Mouse (Mus musculus) heart, postnatal 10 days (tissue): ENCODE data around the gene Sept1. TPM values are rescaled to one million over a fixed set of nuclear protein-coding genes. Genes with fewer than 3 reads are reported as not detected.

Experiments
- DNase-seq, 2 experiments: peaks; one replicate each; pipeline ENCODE4 v3.0.0; 2021
- intact Hi-C: fragments of 180-260 bp; cut with DNase I; formaldehyde crosslinking; loops from one replicate; pipeline ENCODE4 v1.15.1; 2025
- total RNA-seq, 2 experiments: library from RNA; stranded (reverse); gene quantifications; 2 replicates each; pipeline ENCODE4 v1.2.3; 2021

The Sept1 gene
- total RNA-seq, 2 experiments from 2014 or later = 11.5 to 15.5 TPM

DNA sequence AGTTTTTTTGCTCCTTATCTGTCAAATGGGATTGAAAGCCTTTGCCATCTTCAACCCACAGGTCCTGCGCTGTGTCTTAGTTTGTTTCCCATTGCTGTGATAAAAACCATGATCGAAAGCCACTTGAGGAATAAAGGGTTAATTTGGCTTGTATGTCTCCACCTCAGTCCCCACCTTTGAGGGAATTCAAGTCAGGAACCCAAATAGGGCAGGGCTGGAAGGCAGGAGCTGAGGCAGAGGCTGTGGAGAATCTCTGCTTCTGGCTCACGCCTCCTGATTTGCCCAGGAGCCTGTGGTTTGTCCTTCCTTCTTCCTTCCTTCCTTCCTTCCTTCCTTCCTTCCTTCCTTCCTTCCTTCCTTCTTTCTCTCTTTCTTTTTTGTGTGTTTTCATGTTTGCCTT lies 9.8 kb downstream of the Sept1 start:
- intact Hi-C loops = no loop called here
- no peak for DNase-seq

DNA sequence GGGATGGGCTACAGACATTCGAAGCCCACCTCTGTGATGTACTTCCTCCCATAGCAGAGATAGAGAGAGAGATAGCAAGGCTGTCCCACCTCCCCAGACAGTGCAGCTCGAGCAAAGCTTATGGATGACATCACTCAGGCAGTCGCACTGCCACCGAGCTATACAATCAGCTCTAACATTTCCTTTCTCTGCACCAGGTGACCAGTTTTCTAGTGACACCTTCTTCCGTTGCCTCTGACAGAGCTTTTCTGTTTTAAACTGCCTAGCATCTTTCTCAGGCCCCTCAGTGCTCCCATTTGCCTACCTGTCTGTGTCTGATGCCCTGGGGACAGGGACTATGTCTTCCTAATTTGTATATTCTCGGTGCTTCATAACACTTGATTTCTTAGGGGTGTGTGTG lies 12.5 kb downstream of the Sept1 start:
- no peak for DNase-seq
- intact Hi-C loops = no loop called here

DNA sequence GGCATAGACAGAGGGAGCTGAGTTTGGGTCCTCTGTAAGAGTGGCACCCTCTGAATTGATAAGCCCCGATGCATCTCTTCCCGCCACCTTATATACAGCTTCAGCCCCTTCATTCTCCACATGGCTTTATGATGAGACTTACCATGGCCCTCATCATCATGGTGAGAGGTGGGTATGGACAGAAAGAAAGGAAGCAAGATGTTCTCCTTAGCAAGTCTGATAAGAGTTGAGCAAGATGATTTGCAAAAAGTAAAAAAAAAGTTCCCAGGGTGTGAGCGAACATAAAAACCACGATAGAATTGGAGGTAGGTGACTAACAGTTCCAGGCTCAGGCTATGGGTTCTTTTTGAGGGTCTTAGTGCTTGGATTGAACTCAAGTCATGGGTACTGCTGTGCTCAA lies 14.3 kb downstream of the Sept1 start:
- intact Hi-C loops = no loop called here
- DNase-seq = no peak

DNA sequence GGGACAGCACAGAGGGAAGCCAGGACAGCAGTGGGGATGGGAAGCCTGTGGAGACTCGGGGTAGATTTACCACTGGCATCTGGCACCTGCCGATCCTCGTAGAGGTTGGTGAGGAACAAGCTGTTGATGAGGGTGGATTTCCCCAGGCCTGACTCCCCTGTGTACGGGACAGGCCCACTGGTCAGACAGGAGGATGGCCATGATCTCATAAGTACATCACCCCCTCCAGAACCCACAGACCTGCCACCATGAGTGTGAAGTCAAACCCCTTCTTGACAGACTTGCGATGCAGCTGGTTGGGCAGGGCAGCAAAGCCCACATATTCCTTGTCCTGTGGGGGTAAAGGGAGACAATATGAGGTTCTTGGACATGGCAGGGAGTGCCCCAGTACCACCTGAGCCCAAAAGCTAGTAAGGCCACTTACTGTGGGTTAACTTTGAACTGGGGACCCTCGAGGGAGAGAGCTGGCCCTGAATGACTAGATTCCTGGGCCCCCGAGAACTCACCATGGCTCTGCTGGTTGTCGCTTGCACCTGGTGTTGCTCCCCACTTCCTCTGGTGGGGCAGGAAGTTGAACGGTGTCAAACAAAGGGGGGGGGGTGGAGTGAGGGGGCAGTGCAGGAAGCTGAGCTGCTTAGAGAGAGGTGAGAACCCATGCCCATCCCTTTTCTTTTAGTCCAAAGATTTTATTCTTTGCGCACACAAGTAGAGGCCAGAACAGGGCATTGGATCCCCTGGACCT lies 14.9 kb downstream of the Sept1 start:
- intact Hi-C loops = no loop called here
- no peak for DNase-seq

DNA sequence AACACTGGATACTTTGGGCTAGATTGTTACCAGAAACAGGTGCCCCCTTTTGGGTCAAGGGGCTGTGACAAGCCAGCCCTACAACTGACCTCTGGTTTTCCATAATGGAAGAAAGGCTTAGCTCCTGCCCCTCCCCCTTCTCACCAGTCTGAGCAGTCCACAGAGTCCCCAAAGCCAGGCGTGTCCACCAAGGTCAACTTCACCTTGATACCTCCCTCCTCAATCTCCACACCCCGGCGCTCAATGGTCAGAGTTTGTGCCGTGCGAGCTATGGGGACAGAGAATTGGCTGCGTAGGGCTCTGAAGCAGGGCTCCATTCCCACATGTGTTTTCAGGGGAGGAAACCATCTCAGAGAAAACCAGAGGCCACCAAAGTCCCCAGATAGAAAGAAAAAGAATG lies 15.5 kb downstream of the Sept1 start:
- no peak for DNase-seq
- intact Hi-C loops = no loop called here

DNA sequence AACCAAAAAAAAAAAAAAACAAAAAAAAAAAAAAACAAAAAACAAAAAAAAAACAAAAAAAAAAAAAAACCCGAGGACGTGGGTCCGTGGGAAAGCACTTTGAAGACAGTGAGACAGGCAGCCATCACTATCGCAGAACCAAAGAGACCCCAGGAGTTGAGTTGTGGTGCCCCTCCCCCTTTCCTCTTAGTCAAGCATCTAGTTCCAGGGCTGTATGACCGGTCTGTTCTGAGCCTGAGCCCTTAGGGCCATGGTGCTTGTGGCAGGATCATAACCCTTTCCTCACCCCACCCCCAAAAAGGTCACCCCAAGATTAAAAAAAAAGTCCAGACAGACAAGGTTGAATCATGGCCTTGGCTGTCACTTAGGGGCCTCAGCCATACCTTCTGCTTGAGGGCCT lies 16.6 kb downstream of the Sept1 start:
- DNase-seq = no peak
- intact Hi-C loops = no loop called here

DNA sequence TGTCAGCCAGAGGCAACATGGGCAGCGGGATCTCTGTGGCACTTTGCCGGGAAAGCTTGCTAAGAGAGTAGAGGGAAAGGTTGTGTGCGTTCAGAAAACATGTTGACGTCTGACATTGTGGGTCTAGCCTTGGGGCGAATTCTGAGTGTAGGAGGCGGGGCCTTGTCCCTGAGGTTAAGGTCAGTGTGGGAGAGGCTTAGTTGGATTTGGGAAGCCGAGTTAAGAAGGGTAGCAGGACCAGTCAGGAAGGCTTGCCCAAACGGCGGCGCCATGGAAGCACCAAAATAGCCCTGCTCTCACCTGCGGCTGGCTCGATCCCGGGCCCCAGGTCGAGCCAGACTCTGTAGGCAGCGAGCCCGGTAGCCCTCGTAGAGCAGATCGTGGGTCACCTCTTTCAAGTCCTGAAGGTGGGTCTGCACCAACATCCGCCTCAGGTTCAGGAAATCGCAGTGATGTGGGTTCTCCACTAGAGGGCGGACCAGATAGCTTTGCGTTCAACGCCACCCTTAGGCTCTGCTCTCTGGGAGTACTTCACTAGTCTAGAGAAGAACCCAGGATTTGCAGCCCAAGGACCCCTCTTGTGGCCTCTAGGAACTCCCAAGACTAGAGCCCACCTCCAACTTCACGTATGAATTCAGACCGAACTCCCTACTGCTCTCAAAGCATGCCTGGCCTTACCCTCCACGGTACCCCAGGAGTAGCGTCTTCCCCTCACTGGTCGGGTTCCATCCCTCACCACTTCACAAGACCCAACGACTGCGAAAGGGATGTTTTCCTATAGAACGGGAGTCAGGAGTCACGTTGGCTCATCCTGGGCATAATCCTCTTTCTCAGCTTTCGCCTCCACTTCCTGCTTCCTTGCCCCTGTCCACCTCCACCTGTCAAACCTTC lies 17.7 kb downstream of the Sept1 start:
- intact Hi-C loops = loop anchor here (2.0 kb wide), 1 partner anchor 14 kb away; no protein-coding TSS in a partner anchor
- peak; percentile 79 to 84 for DNase-seq

DNA sequence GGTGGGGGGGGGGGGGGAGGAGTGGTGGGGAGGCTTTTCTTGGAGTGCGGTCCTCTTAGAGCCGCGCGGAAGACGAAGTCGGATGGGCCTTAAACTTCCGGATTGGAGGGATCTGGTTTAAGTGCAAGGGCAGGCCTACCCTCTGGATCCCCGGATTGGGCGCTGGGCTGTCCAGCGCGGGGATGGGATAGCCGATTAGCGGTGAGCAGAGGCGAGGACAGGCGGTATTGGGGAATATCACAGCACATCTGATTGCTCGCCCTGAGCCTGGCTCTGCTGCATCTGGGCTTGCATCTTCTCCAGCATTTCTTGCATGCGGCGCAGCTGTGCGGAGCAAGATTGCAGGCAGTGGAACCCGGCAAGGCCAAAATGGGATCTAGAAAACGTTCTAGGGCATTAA lies 18.4 kb downstream of the Sept1 start:
- intact Hi-C loops = loop anchor here (2.0 kb wide), 1 partner anchor 14 kb away; no protein-coding TSS in a partner anchor
- DNase-seq = no peak

DNA sequence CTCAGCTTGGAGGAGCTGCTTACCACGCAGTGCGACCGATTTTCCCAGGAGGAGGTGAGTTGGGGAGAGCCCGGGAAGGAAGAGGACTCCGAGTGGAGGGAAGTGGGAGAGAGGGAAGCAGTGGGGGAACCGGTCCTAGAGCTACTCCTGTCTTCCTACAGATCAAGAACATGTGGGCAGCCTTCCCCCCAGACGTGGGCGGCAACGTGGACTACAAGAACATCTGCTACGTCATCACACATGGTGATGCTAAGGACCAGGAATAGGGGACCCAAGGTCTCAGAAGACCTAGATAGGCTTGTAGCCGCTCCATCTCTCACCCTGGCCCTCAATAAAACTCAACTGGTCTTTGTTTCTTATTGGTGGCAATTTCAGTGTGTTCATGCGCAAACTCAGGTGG lies 19.0 kb downstream of the Sept1 start:
- intact Hi-C loops = loop anchor here (2.0 kb wide), 1 partner anchor 15 kb away; no protein-coding TSS in a partner anchor
- no peak for DNase-seq

DNA sequence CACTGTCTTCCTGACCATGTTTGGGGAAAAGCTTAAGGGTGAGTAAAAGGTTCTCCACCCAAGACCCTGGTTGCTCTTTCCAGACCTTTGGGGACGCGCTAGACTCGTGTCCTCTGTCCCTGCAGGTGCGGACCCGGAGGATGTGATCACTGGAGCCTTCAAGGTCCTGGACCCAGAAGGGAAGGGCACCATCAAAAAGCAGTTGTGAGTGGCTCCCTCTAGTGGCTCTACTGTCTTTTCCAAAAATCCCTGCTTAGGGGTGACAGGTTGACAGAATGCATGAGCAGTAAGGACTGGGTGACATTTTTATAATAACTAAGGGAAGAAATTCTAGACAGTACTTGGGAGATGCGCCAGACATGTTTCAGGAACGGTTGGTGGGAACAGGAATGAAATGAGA lies 19.4 kb downstream of the Sept1 start:
- peak in 1 of 2 experiments; percentile 66 for DNase-seq
- intact Hi-C loops = no loop called here

DNA sequence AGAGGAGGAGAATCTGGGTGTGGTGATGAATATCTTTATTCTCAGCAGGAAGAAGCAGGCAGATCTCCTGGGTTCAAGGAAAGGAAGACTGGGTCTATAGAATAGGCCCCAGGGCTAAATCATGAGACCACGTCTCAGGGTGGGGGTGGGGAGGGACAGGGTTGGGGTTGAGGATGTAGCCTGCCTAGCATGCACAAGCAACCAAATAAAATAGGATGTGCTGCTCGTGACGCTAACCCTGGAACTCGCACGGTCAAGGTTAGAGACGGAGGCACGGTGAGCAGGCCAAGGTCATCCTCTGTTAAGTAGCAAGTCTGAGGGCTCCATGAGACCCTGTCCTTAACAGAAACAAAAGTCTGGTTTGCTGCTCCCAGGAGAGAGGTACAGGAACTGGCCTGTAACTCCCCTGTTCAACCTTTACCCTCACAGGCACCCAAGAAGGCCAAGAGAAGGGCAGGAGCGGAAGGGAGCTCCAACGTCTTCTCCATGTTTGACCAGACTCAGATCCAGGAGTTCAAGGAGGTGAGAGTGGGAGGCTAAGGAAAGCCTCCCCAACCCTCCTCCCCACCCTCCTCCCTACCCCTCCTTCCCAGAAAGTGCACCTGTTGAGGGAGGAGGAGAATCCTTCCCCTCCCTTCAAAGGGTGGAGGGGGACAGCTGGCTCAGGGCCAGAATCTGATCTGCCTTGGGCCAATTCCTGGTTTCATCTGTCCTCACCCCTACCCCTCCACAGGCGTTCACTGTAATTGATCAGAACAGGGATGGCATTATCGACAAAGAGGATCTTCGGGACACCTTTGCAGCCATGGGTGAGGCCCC lies 20.3 kb downstream of the Sept1 start:
- DNase-seq = no peak
- intact Hi-C loops = no loop called here

DNA sequence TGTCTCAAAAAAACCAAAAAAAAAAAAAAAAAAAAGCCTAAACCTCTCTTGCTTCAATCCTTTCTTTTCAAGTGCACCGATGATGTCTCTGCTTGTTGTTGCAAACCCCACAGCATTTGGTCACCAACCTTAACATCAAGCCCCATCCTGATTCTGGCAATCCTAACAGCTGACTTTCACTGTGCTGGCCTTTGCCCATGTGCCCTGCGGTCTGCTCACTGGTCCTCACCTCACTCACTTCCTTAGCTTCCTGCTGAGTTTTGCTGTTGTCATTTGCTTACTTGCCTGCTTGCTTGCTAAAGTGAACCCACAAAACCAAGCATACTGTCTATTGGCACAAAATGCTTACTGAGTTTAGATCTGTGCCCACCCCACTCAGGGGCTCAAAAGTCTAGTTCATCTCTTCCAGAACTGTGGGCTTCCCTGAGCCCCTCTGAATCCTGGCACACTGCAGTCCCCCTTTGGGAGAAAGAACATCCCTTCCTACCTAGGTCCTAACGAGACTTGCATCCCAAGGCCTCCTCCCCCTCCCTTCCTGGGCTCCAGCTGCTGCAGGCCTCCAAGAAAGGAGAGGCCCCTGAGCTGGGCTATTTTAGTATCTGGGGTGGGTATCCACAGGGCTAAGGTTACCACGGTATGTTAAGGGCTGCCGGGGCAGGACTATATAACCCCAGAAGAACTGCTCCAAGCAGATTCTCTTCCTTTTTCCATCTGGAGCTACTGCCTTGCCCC lies 21.8 kb downstream of the Sept1 start:
- no peak for DNase-seq
- intact Hi-C loops = no loop called here

DNA sequence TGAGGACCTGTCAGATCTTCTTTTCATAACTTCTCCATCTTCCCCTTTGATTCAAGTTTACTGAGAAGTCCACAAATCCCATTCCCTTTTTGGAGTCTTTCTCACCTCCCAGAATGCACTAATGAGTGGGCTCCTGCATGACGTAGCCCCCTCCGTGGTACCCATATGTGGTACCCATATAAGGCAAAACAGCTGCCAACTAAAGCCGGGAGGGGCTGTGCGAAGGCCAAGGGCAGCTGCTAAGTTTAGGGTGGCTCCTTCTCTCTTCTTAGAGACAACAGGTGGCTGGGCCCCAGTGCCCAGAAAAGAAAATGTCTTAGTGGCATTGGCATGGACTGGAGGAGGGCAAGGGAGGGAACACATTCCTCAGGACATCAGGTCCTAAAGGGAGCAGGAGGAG lies 22.7 kb downstream of the Sept1 start:
- no peak for DNase-seq
- intact Hi-C loops = no loop called here

DNA sequence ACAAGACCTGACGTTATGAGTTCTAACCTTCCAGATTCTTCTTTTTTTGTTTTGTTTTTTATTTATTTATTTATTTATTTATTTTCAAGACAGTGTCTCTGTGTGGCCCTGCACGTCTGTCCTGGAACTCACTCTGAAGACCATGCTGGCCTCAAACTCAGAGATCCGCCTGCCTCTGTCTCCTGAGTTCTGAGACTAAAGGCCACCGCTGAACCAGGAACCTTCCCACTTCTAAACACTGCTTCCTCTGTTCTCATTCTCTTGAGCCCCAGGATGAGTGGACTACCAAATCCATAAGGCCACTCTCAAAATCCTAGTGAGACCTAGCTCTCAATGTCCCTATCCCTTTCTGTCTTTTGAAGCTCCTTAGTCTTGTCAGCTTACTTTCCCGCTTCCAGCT lies 23.1 kb downstream of the Sept1 start:
- no peak for DNase-seq
- intact Hi-C loops = no loop called here

DNA sequence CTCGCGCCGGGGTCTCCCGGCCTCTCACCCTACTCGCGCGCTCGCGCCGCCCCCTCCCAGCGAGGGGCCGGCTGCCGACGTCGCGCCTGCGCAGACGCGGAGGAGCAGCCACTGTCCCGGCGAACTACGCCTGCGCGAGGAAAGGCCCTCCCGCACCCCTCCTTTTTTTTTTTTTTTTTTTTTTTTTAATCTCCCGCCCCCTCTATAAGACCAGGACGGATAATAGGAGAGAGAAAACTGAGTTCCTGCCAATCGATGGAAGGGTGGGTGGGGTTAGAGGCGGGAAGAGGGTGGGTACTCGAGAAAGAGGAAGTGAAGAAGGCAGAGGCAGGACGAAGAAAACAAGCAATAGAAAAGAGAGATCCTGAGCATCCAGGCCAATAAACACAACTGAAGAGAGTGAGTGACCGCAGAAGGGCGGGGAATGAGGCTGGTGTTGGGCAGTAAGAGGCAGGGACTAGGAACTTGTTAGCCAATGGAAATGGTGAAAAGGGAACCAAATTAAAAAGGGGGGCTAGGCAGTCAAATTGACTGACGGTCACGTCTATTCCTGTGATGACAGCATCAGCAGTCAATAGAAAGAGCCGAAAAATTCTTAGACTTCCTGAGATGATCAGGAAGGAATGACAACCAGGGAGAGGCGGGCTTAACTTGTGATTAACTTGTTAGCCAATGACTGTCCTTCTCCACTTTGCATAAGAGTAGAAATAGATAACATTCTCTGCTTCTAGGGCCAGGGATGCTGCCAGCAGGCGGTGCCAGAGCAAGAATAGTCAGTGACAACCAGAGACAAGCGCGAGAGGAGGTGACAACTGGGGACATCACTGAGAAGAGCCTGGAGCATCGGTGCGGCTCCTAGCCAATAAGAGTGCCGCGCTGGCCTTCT lies 24.1 kb downstream of the Sept1 start, which contains the start of gene Mylpf:
Mylpf (plus strand) TSS at position 338 of the 886 bp plus-strand sequence.
- peak; percentile 95 for DNase-seq
- intact Hi-C loops = no loop called here

DNA sequence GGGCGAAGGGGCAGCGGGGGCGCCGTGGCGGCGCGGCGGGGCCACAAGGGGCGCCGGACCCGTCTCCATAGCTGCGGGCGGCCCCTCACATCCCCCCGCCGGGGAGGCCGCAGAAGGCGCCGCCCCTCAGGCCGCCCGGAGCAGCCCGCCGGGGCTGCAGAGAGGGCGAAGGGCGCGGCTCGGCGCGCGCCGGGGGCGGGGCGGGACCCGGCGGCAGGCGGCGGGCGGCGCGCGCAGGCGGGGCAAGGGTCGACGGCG lies 24.7 kb downstream of the Sept1 start, which contains the start of gene Tbc1d10b:
Tbc1d10b (minus strand) TSS at position 174 of the 258 bp plus-strand sequence.
- intact Hi-C loops = no loop called here
- no peak for DNase-seq

DNA sequence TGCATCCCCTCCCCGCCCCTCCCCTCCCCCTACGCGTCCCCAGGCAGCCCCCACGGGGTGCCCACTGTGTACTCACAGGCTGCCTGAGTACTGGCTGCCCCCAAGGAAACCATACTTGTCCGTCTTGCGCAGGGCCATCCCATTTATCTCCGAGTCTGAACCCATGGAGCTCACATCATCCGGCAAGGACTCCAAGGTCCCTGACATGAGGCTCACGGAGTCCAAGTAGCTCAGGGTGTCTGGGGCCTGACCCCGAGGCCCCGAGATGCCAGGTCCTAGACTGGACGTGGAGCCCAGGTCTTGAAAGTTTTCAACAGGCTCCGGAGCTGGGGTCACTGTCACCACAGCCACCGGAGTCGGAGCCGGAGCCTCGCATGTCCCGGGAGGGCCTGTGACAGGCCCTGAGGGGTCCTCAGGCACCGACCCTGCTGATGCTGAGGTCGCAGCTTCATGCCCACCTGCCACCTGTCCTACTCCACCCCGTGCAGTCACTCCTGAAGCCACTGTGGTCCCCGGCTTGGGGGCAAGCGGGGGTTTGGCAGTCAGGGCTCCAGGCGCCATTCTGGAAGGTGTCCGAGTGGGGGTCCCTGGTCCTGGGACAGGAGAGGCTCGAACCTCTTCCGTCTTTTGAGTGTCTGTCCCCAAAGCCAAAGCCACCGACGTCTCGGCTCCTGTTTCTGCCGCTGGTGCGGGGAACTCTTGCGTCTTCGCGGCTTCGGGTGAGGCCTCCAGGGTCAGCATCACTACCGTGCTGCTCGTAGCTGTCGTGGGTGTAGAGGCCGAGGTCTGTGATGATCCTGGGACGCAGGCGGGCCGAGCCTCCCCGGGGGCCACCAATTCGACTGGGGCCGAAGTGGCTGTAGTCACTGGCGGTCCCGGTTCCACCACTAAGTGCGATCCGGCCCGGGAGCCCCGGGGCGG lies 25.3 kb downstream of the Sept1 start:
- peak in 1 of 2 experiments; percentile 63 for DNase-seq
- intact Hi-C loops = no loop called here

DNA sequence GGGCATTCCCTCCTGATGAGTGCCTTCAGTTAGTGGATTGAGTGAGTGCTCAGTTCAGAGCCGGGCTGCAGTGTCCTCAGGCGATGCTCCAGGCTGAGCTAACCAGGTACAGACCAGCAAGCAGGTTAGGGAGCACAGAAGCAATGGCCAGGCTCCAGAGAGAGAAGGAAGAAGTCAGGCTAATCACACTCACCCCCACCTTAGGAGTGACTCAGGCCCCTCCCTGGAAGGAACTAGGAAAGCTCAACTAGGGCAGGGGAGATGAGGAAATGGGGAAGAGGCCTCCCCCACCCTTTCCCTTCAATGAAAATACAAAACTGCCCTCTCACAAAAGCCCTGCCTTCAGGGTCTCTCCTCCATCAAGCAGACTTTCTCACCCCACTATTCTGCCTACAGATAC lies 26.3 kb downstream of the Sept1 start:
- no peak for DNase-seq
- intact Hi-C loops = no loop called here
